Mouse (Mus musculus) kidney, adult 10 weeks (tissue): ENCODE results near the gene 4930486L24Rik. TPM values are rescaled to one million over a fixed set of nuclear protein-coding genes. Genes with fewer than 3 reads are reported as not detected.

Source experiments
- polyA plus RNA-seq: library from polyadenylated mRNA; stranded (reverse); fragments of 350-450 nt; fragmentation: Illumina TruSeq; extraction: RNeasy Lipid Tissue Mini Kit (QIAGEN cat#74804); gene quantifications from one replicate; pipeline ENCODE4 v1.2.3, GENCODE M21; 2014; ENCODE audit warnings: low read depth, low replicate concordance

Gene 4930486L24Rik
- not detected for polyA plus RNA-seq

GRCm38 (mm10) chr13:60864281-60864680, at the start of gene 4930486L24Rik:
TSS of gene 4930486L24Rik (minus strand) at chr13:60864475.

GRCm38 (mm10) chr13:60904780-60905179, 40.5 kb upstream of the 4930486L24Rik start, which contains the start of gene Tpbpb:
TSS of gene Tpbpb (minus strand) at chr13:60904880.

GRCm38 (mm10) chr13:60897328-60897727, 33.1 kb upstream of the 4930486L24Rik start, which contains the start of gene Ctla2b:
TSS of gene Ctla2b (minus strand) at chr13:60897447.

GRCm38 (mm10) chr13:60896794-60897193, 32.5 kb upstream of the 4930486L24Rik start, which contains the start of gene Gm49392:
TSS of gene Gm49392 (minus strand) at chr13:60896894.

GRCm38 (mm10) chr13:60802749-60803148, 61.5 kb downstream of the 4930486L24Rik start, which contains the start of gene Ctsll3:
TSS of gene Ctsll3 (minus strand) at chr13:60802849.

Other genes starting within 250 kb of the 4930486L24Rik start
- gene BC051665, start 78.1 kb downstream of the 4930486L24Rik start, polyA plus RNA-seq, result not detected
- not detected for gene Ctsll3, start 61.6 kb downstream of the 4930486L24Rik start, polyA plus RNA-seq
- not detected for gene Gm49392, start 32.4 kb upstream of the 4930486L24Rik start, polyA plus RNA-seq
- gene Ctla2b, start 33.0 kb upstream of the 4930486L24Rik start, polyA plus RNA-seq, result 2.2 TPM
- not detected for gene Tpbpb, start 40.4 kb upstream of the 4930486L24Rik start, polyA plus RNA-seq
- 2.3 TPM for gene Gm49393, start 71.1 kb upstream of the 4930486L24Rik start, polyA plus RNA-seq
- 5.3 TPM for gene Gm49391, start 72.1 kb upstream of the 4930486L24Rik start, polyA plus RNA-seq
- 34.5 TPM for gene Ctla2a, start 72.2 kb upstream of the 4930486L24Rik start, polyA plus RNA-seq
- not detected for gene Tpbpa, start 77.5 kb upstream of the 4930486L24Rik start, polyA plus RNA-seq
- gene Ctsj, start 141.5 kb upstream of the 4930486L24Rik start, polyA plus RNA-seq, result not detected
- not detected for gene Ctsq, start 176.2 kb upstream of the 4930486L24Rik start, polyA plus RNA-seq